Mouse (Mus musculus) myocyte (in vitro differentiated cells): ENCODE data around the gene Serpina3b. TPM values are rescaled to one million over a fixed set of nuclear protein-coding genes. Genes with fewer than 3 reads are reported as not detected.

Experiments used
- H3K27me3 ChIP-seq: one replicate; pipeline ENCODE4 v1.6.1; 2011; ENCODE audit not compliant: control insufficient read depth, insufficient read depth, insufficient read length
- H3K36me3 ChIP-seq: one replicate; pipeline ENCODE4 v1.6.1; 2011; ENCODE audit not compliant: control insufficient read depth, insufficient read depth
- H3K4me2 ChIP-seq: one replicate; pipeline ENCODE4 v1.6.1; 2011; ENCODE audit warnings: low read depth, control low read depth
- H3K4me3 ChIP-seq: one replicate; pipeline ENCODE4 v1.5.1; 2011; ENCODE audit warnings: mild to moderate bottlenecking, control low read depth, moderate library complexity
- H3K79me2 ChIP-seq: one replicate; pipeline ENCODE4 v1.6.1; 2011; ENCODE audit not compliant: control insufficient read depth, insufficient read depth
- H3ac ChIP-seq: one replicate; pipeline ENCODE4 v1.6.1; 2011; ENCODE audit not compliant: control insufficient read depth, insufficient read length
- CEBPB ChIP-seq: IDR thresholded peaks from 2 replicates; pipeline ENCODE4 v1.6.1; 2011; ENCODE audit warnings: mild to moderate bottlenecking, moderate library complexity; ENCODE audit not compliant: poor library complexity, insufficient read depth, severe bottlenecking
- E2F4 ChIP-seq: IDR thresholded peaks from one replicate; pipeline ENCODE4 v1.6.1; 2011; ENCODE audit warnings: mild to moderate bottlenecking, control low read depth, moderate library complexity; ENCODE audit not compliant: insufficient read depth
- MAX ChIP-seq: IDR thresholded peaks from one replicate; pipeline ENCODE4 v1.6.1; 2011; ENCODE audit warnings: low read depth, mild to moderate bottlenecking, control low read depth
- MYOD1 ChIP-seq, 3 experiments: IDR thresholded peaks; one replicate each; pipeline ENCODE4 v1.6.1; 2011; ENCODE audit warnings: control low read depth in 2 of 3, low read depth in 2 of 3, mild to moderate bottlenecking in 2 of 3, moderate library complexity in 1 of 3; ENCODE audit not compliant: insufficient read length in 2 of 3, control insufficient read depth in 1 of 3
- MYOG ChIP-seq, 3 experiments: IDR thresholded peaks; one replicate each; pipeline ENCODE4 v1.6.1; 2011; ENCODE audit warnings: control low read depth in 2 of 3, low read depth in 2 of 3, mild to moderate bottlenecking in 2 of 3; ENCODE audit not compliant: insufficient read length in 2 of 3, control insufficient read depth in 1 of 3, insufficient read depth in 1 of 3
- POLR2A ChIP-seq: IDR thresholded peaks from one replicate; pipeline ENCODE4 v1.6.1; 2011; ENCODE audit warnings: low read depth, mild to moderate bottlenecking, control low read depth, moderate library complexity; ENCODE audit not compliant: insufficient read length
- POLR2AphosphoS2 ChIP-seq: IDR thresholded peaks from one replicate; pipeline ENCODE4 v1.6.1; 2011; ENCODE audit warnings: low read depth, control low read depth; ENCODE audit not compliant: insufficient read length
- REST ChIP-seq: IDR thresholded peaks from one replicate; pipeline ENCODE4 v1.6.1; 2011; ENCODE audit warnings: mild to moderate bottlenecking, control low read depth, moderate library complexity; ENCODE audit not compliant: insufficient read depth, insufficient read length
- SRF ChIP-seq: IDR thresholded peaks from one replicate; pipeline ENCODE4 v1.6.1; 2011; ENCODE audit warnings: low read depth; ENCODE audit not compliant: control insufficient read depth, insufficient read length
- TCF12 ChIP-seq: IDR thresholded peaks from one replicate; pipeline ENCODE4 v1.6.1; 2011; ENCODE audit warnings: mild to moderate bottlenecking, control low read depth; ENCODE audit not compliant: poor library complexity, insufficient read depth, severe bottlenecking
- TCF3 ChIP-seq: IDR thresholded peaks from one replicate; pipeline ENCODE4 v1.6.1; 2011; ENCODE audit warnings: low read depth, control low read depth; ENCODE audit not compliant: insufficient read length
- USF1 ChIP-seq: IDR thresholded peaks from one replicate; pipeline ENCODE4 v1.6.1; 2011; ENCODE audit warnings: low read depth, mild to moderate bottlenecking, control low read depth, moderate library complexity
- polyA plus RNA-seq: library from polyadenylated mRNA; unstranded; fragments of >200 nt; fragmentation: generic; extraction: Trizol; gene quantifications from one replicate; pipeline ENCODE4 v1.2.1, GENCODE M21; 2012; ENCODE audit warnings: missing spikeins

The Serpina3b gene
- polyA plus RNA-seq, 1 experiment: not detected

- TF ChIP-seq POLR2A (no peak), REST (no peak), MYOG (IDR thresholded peaks at IDR 0.05; ENCODE audit: control insufficient read depth in 1 of 3, insufficient read depth in 1 of 3, insufficient read length in 2 of 3, low read depth in 2 of 3) (no peak), USF1 (no peak)
Observed at GRCm38 (mm10) chr12:104178987-104179386, 51.2 kb downstream of the Serpina3b start.

GRCm38 (mm10) chr12:104185046-104185445 lies 57.2 kb downstream of the Serpina3b start:
- Histone ChIP-seq H3K79me2 (no peaks in the 10 kb centered on the region), H3K27me3 (no peaks in the 10 kb centered on the region), H3K4me2 (no peak overlapping the region), H3K36me3 (no peaks in the 10 kb centered on the region), H3ac (no peak overlapping the region), H3K4me3 (no peak overlapping the region)
- TF ChIP-seq REST (no peak), MYOD1 (IDR thresholded peaks at IDR 0.05; ENCODE audit: control insufficient read depth in 1 of 3, insufficient read length in 2 of 3, low read depth in 2 of 3) (no peak), MAX (no peak), E2F4 (no peak), CEBPB (no peak), MYOG (IDR thresholded peaks at IDR 0.05; ENCODE audit: control insufficient read depth in 1 of 3, insufficient read depth in 1 of 3, insufficient read length in 2 of 3, low read depth in 2 of 3) (no peak), POLR2AphosphoS2 (no peak), TCF3 (no peak), USF1 (no peak), TCF12 (no peak), POLR2A (no peak), SRF (no peak)

More at GRCm38 (mm10) chr12:104178987-104179386, 51.2 kb downstream of the Serpina3b start:
- no peak overlapping the region for H3K4me2 ChIP-seq
- H3K79me2 ChIP-seq: no peaks in the 10 kb centered on the region
- no peaks in the 10 kb centered on the region for H3K27me3 ChIP-seq
- H3ac ChIP-seq: no peak overlapping the region
- H3K36me3 ChIP-seq: no peaks in the 10 kb centered on the region
- no peak overlapping the region for H3K4me3 ChIP-seq

- Histone ChIP-seq H3K4me2 (no peak overlapping the region), H3ac (no peak overlapping the region), H3K27me3 (no peaks in the 10 kb centered on the region), H3K4me3 (no peak overlapping the region), H3K36me3 (no peaks in the 10 kb centered on the region), H3K79me2 (no peaks in the 10 kb centered on the region)
- TF ChIP-seq MYOG (IDR thresholded peaks at IDR 0.05; ENCODE audit: control insufficient read depth in 1 of 3, insufficient read depth in 1 of 3, insufficient read length in 2 of 3, low read depth in 2 of 3): no peak
- TF ChIP-seq USF1: peak; percentile 77
Observed at GRCm38 (mm10) chr12:104186041-104186581, 58.3 kb downstream of the Serpina3b start.

Other genes with a start within 250 kb of the Serpina3b start
- gene Serpina1c, start 223.1 kb upstream of the Serpina3b start, polyA plus RNA-seq: not detected
- 0.53 TPM for gene Serpina1e, start 169.0 kb upstream of the Serpina3b start, polyA plus RNA-seq
- gene Serpina11, start 138.0 kb upstream of the Serpina3b start, polyA plus RNA-seq: 0.10 TPM
- 0.14 TPM for gene Serpina9, start 114.2 kb upstream of the Serpina3b start, polyA plus RNA-seq
- 0.16 TPM for gene Serpina12, start 83.6 kb upstream of the Serpina3b start, polyA plus RNA-seq
- not detected for gene Serpina5, start 26.9 kb upstream of the Serpina3b start, polyA plus RNA-seq
- gene Serpina3a, start 15.3 kb upstream of the Serpina3b start, polyA plus RNA-seq: not detected
- not detected for gene Serpina3c, start 25.9 kb downstream of the Serpina3b start, polyA plus RNA-seq
- gene Serpina3f, start 86.5 kb downstream of the Serpina3b start, polyA plus RNA-seq: not detected
- gene Serpina3g, start 108.2 kb downstream of the Serpina3b start, polyA plus RNA-seq: 0.05 TPM
- gene Serpina3i, start 135.1 kb downstream of the Serpina3b start, polyA plus RNA-seq: not detected
- not detected for gene Serpina3j, start 186.6 kb downstream of the Serpina3b start, polyA plus RNA-seq
- not detected for gene Serpina3k, start 210.5 kb downstream of the Serpina3b start, polyA plus RNA-seq
- gene Serpina3m, start 210.5 kb downstream of the Serpina3b start, polyA plus RNA-seq: not detected